Mouse (Mus musculus): Measurements from ENCODE around the gene Epyc.

DNA sequence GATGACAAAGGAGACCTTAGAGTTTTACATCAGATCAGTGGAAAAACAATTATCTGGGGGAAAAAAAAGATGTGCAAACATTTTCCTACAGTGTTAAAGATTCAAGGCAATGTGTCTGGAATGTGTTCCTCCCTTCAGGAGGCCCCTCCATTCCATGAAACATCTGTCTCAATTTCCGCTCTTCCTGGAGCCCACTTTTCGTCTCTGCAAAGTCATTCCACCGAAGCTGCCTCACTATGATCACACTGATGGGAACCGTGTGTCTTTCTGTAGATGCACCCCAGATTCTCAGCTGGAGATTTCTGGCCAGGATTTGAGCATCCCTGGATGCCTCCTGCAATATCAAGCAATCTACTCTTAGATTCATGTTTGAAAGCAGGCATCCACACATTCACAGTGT, 24.8 kb downstream of the Epyc start:
- TF ChIP-seq ZNF384 (IDR thresholded peaks at IDR 0.05; ENCODE audit: low read depth, low read length) (no peak), CHD2 (IDR thresholded peaks at IDR 0.05; ENCODE audit: low read depth, low read length) (no peak), HCFC1 (IDR thresholded peaks at IDR 0.05; ENCODE audit: borderline replicate concordance, insufficient read depth, low read length) (no peak), ZC3H11A (IDR thresholded peaks at IDR 0.05; ENCODE audit: borderline replicate concordance, low read depth, low read length) (no peak)
